Mouse (Mus musculus): ENCODE measurements around the gene Sun5.
"Not testable (repeated sequence)": the region's sequence is repeated elsewhere in the genome, so short reads cannot be mapped to it uniquely, and the experiment has no call there.

The Sun5 gene

DNA sequence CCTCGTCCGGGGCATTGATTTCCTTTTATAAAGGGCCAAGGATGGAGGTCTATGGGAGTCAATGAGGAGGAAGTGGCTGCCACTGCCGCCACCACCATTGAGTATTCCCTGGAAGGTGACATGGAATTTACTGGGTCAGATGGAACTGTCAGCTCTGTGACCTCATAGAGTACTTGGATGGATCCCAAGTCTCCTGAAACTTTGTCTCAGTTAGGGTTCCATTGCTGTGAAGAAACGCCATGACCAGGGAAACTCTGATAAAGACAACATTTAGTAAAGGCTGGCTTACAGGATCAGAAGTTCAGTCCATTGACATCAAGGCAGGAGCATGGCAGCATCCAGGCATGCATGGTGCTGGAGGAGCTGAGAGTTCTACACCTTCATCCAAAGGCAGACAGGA, at the start of gene Sun5:
TSS of gene Sun5 (minus strand) at position 101 of the 400 bp plus-strand sequence.
- in situ Hi-C loops (cut with MboI; ENCODE audit: low sequenced_read_pairs) = no loop called here

- in situ Hi-C loops (cut with MboI; ENCODE audit: low sequenced_read_pairs) = no loop called here
These were observed 47.0 kb upstream of the Sun5 start, which contains the start of gene Bpifb3 for GRCm38 (mm10) chr2:153917930-153918329. Gene Bpifb3 (plus strand): TSS chr2:153918230.

DNA sequence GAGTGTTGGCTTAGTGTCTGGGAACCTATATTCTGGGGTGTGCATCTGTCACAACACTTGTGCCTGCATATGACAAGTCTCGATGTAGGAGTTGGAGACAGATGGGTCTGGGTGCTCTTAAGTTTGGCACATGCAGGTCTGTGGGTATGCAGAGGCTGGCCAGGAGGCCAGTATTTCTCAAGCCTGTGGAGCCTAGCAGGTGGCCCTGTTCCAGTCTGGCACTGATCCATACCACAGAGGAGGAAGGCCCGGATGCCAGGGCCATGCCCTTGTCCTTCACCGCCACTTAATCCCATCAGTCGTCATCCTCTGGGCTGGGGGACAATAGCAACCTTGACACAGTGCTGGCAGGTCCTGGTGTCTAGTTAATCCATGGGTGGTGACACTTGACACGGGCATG, 43.3 kb upstream of the Sun5 start:
- in situ Hi-C loops (cut with MboI; ENCODE audit: low sequenced_read_pairs) = no loop called here

DNA sequence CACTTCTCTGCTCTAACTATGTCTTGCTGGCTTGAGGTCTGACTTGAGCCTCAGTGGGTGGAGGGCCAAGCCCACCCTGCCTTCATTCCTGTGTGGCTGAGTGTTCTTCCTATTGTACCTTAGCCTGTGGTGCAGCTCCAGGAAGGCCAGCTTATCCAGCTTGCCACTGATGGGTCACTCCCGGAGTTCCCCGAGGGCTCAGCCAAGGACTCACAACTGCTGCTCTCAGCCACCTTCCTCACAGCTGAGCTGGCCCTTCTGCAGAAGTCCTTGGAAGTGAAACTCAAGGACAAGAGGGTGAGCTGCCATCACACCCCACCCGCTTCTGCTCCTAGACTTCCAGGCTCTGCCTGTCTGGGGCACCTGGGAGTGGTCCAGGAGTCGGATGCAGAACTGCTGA, 35.7 kb upstream of the Sun5 start:
- in situ Hi-C loops (cut with MboI; ENCODE audit: low sequenced_read_pairs) = no loop called here

DNA sequence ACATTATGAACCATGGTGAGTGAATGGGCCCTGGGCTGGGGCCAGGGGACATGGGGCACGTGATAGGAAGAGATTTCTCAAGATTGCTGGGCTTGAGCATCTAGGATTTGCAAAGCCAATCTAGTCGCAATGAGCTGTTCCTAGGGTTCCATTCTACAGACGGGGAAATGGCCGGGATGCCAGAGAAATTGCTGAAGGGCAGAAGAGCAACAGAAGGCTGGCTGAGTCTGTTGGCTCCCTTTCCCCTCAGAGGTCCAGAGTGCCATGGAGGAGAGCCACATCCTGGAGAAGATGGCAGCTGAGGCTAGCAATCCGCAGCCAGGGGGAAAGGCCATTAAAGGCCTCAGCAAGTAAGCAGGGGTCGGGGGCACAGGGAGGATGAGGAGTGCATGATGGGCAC, 31.8 kb upstream of the Sun5 start:
- in situ Hi-C loops (cut with MboI; ENCODE audit: low sequenced_read_pairs) = no loop called here

DNA sequence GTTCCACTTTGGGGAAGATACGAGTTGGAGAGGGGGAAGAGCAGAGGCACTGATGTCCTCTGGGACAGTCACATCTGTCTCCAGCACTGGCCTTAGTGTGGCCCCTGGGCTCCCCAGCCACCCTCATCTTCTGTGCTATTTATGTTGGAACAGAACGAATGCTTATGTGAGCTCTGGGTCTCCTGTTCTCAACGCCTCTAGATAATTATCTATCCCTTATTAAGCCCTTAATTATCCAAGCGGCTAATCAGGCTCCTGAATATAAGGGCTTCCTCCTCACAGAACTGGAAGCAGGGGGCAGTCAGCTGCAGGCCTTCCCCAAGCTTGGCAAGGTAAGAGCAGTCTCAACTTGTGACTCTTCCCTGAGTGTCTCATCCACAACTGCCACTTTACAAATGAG, 29.2 kb upstream of the Sun5 start, which contains the start of gene Bpifb6:
TSS of gene Bpifb6 (plus strand) at position 301 of the 400 bp plus-strand sequence.
- in situ Hi-C loops (cut with MboI; ENCODE audit: low sequenced_read_pairs) = no loop called here

DNA sequence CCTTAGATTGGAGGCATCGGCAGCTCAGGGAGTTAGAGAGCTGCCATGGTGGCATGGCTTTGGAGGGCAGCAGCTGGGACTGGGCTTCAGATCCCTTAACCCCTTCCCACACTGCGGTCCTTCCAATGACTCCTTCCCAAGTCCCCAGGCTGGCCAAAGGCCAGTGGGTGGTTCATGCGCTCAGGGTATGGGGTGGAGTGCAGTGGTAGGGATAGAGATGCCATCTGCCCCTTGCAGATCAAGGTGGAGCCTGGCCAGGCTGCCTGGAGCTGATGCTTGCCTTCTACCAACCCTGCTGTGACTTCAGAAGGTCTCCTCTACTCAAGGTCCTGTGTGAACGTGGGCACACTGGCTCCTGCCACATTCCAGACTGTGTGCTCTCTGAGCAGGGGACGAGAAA, 28.2 kb upstream of the Sun5 start:
- in situ Hi-C loops (cut with MboI; ENCODE audit: low sequenced_read_pairs) = no loop called here

GRCm38 (mm10) chr2:153874745-153875144, 3.9 kb upstream of the Sun5 start, which contains the start of gene Bpifb2:
Gene Bpifb2 (plus strand): TSS chr2:153875045.
- in situ Hi-C loops (cut with MboI; ENCODE audit: low sequenced_read_pairs) = no loop called here

- in situ Hi-C loops (cut with MboI; ENCODE audit: low sequenced_read_pairs) = no loop called here
These were observed 8.9 kb downstream of the Sun5 start for GRCm38 (mm10) chr2:153861960-153862359.

DNA sequence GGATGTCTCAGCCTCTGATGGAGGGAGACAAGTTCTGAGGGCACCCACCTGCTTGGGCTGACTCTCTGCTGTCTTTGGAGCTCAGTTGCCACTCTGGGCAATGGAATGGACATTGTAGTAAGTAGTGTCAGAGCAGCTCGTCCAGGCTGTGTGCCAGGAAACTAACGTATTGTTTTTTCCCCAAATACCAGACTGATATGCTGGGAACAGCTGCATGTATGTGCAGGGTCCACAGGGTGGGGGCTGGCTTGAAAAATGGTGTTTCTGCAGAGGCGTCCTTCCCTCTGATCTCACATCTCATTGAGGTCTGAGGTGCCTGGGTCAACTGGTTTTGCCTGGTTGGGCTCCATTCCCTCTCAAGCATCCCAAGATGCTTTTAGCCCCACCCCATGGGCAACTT, 10.2 kb downstream of the Sun5 start:
- in situ Hi-C loops (cut with MboI; ENCODE audit: low sequenced_read_pairs) = no loop called here

DNA sequence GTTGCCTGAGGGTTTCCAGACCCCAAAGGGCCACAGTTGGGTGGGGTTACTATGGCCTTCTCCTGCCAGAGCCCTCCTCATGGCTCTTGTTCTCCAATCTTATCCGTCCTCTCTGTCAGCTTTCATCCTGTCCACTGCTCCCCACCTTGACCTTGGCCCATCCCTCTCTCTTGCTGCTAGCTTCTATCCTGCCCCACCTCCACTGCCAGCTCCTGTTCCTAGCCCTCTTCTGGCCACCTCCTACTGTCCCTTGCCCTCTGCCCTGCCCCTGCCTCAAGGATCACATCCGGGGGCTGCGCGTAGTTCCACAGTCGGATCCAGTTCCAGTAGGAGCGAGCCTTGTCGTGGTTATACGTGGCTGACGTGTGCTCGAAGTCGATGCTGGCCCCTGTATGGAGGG, 10.6 kb downstream of the Sun5 start:
- in situ Hi-C loops (cut with MboI; ENCODE audit: low sequenced_read_pairs) = no loop called here

DNA sequence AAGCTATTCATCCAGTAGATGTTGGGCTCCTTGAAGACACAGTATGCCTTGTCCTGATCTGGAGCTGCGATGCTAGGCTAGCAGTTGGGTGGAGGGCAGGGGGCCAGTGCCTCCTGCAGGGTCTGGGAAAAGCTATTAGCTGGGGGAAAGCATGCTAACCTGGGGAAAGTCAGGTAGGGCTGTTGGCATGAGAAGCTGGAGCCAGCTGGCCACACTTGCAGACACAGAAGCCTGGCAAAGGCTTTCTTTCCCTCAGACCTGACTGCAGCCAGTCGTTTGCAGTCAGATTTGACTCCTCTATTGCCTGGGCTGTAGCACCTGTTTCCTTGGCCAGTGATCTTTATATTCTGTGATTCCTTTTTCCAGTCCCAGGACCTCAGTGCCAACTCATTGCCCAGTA, 11.3 kb downstream of the Sun5 start:
- in situ Hi-C loops (cut with MboI; ENCODE audit: low sequenced_read_pairs) = no loop called here

DNA sequence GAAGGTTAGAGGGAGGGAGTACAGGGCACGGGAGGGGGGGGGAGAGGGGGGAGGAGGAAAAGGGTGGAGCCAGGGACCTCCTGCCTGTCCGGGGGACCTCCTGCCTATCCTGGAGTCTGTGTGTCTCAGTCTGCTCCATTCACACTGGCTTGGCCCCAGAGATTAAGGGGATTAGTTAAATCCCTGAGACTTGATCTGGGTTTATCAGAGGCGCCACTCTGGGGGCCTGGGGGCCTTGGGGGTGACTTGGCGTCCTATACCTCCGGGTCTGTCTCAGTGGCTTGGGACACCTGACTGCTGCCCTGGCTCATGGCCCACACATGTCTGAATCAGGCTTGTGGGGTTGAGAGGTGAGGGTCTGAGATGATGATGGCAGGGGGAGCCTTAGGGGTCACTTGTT, 17.3 kb downstream of the Sun5 start:
- in situ Hi-C loops (cut with MboI; ENCODE audit: low sequenced_read_pairs) = no loop called here

DNA sequence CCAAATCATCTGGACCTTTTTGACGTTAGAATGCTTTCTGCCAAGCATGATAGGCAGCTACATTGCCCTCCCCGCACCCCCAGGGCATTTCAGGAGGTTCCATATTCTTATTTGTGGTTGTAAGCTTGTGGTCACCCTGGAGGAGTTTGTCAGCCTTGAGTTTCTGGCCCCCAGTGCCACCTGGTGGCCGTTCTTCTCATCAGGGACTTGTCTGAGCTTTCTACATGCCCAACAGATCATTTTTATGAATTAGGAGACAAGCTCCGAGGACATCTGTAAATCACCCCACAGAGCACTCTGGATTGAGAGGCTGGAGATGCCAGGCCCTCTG, 19.9 kb downstream of the Sun5 start:
- in situ Hi-C loops (cut with MboI; ENCODE audit: low sequenced_read_pairs) = no loop called here

DNA sequence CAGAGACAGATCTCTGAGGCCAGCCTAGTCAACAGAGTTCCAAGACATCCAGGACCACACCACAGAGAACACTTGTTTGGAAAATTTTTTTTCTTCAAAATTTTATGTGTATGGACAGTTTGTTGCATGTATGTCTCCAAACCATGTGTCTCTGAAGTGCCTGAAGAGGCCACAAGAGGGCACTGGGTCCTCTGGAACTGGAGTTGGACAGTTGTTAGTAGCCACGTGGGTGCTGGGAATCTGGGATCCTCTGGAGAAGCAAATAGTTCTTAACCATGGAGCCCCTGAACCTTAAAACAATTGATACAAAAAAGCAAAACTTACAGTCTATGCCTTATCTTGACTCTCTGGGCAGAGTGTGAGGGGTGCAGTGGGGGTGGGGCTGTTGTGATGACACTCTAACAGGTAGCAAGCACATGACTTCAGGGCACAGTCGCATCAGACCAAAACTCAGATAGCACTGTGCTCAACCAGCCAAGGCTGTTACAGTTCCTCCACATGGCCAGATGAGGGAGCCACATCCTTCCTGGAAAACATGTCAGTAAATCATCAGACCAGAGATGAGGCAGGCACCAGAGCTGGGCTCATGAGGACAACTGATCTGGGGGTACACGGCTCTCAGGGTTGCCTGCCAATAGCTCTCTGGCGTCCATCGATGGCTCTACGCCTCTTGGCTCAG, 20.4 kb downstream of the Sun5 start:
- in situ Hi-C loops (cut with MboI; ENCODE audit: low sequenced_read_pairs) = no loop called here

DNA sequence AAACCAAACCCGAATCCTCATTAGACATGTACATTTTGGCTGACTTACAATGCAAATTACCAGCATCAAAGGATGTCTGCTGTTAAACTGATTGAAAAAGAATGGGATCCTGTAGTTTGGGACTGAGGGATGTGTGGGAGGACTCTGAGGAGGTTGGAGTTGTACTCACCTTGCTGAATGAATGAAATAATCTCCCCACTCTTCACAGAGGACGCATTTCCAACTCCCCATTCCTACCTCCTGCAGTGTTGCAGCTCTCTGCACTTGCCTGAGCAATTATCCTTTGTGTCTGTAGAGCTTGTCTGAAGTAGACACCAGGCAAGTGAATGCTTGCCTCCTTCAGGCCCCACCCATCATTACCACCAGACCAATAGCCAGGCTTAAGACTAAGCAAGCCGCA, 22.5 kb downstream of the Sun5 start:
- in situ Hi-C loops (cut with MboI; ENCODE audit: low sequenced_read_pairs) = no loop called here

DNA sequence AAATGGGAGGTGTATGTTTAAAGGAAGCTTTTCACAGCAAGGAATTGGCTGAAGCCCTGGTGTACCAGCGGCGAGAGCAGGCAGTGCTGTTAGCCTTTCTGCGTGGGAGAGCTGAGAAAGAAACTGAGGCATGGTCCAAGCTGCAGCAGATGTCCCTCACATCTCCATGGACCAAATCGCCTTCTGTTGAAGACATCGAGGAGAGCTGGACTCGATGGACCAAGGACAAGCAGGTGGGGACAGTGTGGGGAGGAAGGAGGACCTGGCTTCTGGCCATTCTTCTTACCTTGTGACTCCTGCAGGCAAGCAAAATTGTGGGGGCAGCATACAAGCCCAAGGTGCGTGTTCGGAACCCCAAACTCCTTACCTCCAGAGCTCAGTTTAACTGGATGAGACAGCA, 28.0 kb downstream of the Sun5 start:
- in situ Hi-C loops (cut with MboI; ENCODE audit: low sequenced_read_pairs) = no loop called here

DNA sequence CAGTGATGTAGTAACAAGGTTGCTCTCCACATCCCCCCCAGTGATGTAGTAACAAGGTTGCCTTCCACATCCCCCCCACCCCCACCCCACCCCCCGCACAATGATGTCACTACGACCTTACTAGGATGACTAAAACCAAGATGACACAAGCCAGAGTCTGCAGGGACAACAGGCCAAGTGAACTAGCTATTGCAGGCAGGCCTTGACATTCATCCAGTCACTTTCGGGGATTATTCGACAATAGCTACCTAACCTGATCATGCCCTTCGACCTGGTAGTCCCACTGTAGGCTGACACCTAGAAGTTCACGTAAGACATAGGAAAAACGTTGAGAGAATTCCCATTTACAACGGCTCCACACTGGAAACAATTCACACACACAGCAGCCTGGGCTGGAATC, 37.6 kb downstream of the Sun5 start:
- in situ Hi-C loops (cut with MboI; ENCODE audit: low sequenced_read_pairs) = no loop called here

DNA sequence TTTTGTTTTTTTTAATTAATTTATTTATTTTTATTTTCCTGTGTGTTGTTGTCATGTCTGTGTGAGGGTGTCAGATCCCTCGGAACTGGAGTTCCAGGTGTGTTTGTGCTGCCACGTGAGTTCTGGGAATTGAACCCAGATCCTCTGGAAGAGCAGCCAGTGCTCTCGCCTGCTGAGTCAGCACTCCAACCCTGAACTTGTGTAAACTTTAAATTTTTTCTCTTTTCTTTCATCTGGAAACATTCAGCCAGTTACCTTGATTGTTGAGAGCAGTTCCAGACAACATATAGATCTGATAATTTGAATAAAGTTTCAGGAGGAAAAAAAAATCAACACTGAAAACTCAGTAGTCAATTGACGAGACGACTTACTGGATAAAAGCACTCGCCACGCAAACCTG, 42.2 kb downstream of the Sun5 start:
- in situ Hi-C loops (cut with MboI; ENCODE audit: low sequenced_read_pairs) = no loop called here

GRCm38 (mm10) chr2:153827171-153827830, 43.6 kb downstream of the Sun5 start:
- in situ Hi-C loops (cut with MboI; ENCODE audit: low sequenced_read_pairs) = no loop called here

DNA sequence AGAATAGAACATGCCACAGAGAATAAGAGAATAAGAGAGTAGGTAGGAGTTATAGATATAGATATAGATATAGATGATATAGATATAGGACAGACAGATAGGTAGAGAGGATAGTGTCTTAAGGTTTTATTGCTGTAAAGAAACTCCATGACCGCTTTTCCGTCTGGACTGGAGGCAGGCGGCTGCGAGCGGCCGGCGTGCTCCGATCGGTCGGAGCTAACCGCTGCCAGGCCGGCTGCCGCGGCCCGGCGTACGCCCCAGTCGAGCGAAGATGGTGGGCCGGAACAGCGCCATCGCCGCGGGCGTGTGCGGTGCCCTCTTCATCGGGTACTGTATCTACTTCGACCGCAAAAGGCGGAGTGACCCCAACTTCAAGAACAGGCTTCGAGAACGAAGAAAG, 45.0 kb downstream of the Sun5 start:
- in situ Hi-C loops (cut with MboI; ENCODE audit: low sequenced_read_pairs) = not testable (repeated sequence)

DNA sequence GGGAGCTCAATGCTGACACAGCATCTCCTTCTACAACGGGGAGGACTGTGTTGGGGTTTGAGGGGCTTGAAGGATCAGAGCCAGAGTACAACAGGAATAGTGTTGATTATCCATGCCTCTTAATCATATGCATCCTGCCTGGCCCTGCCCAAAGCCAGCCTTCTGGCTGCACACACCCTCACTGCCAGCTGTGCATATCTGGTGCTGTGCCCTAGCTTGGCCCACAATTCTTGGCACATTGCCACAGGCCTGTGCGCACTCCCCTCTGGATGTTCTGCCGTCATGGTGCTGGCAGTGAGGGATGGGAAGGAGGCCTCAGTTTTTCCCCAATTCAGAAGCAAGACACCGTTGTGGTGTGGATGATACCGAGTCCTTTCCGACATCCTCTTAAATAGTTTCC, 46.3 kb downstream of the Sun5 start:
- in situ Hi-C loops (cut with MboI; ENCODE audit: low sequenced_read_pairs) = no loop called here
